Mouse (Mus musculus) ES-CJ7 (cell line): Measurements from ENCODE around the gene Sufu.

ENCODE experiments used
- DNase-seq: peaks from one replicate; pipeline ENCODE4 v3.0.0; 2011; ENCODE audit warnings: low read depth, low spot score

The Sufu gene

DNA sequence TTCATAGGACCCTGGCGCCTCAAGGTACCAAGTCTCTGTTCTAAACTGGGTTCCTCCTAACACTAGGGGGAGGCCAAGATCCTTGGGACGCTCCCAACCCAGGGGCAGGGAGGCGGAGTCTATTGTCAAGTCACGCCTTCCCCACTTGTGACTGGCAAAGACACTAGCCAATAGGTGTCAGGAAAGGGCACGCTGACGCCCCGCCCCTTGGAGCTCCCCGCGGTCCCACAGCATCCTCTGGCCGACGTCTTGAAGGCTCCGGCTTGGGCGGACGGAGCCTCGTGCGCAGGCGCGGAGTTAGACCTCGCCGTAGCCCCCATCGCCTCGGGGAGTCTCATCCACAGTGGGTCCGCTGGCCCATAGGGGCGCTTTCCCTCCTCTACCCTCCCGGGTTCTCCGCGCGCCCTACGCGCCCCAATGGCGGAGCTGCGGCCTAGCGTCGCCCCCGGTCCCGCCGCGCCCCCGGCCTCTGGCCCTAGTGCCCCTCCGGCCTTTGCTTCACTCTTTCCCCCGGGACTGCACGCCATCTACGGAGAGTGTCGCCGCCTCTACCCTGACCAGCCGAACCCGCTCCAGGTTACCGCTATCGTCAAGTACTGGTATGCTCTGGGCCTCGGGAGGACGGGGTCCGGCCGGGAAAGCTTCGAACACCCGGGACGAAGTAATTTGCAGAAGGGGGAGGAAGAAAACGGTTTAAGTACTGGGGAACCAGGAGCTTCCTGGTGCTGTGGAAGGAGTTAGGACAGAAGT is at the start of gene Sufu:
Sufu (plus strand) TSS at position 211 of the 750 bp plus-strand sequence.
- DNase-seq, result peak; percentile 100

DNA sequence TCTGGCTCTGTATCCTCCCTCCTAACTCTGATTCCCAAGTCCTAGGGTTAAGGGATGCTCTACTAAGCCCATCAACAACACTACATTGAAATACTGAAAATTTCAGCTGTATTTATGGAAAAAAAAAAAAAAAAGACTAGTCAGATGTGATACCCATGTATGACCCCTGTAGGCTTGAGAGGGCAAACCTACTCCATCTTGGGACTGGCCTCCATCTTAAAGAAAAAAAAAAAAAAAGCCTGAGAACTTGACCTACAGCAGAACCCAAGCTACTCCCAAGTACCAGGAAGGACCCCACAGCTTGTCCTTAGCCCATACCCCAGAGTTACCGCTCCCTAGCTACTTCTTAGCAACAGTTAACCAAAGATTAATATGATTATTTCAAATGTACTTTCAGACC is 49.5 kb upstream of the Sufu start:
- no peak for DNase-seq

DNA sequence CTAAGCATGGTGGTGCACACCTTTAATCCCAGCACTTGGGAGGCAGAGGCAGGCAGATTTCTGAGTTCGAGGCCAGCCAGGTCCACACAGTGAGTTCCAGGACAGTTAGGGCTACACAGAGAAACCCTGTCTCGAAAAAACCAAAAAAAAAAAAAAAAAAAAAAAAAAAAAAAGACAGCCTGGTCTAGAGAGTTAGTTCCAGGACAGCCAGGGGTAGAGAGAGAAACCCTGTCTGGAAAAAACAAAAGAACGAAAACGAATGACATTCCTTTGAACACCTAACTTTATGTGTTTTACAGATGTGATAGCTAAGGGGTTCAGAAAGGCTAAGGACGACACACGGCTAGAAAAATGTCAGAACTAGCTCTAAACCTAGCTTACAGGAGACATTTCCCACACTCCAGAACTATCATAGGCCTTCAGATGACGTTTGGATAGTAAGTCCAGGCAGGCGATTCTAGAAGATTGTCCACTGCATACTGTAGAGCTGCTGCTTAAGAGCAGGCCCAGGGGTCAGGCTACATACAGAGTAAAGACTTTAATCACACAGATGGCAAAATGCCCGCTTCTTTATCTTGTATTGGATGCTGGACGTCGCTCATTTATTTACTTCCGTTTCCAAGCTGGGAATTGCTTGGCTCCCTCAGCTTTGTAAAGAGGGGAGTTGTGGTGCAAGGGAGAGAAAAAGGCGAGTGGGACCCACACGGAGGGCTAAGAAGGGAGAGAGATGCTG is 48.6 kb upstream of the Sufu start:
- no peak for DNase-seq

DNA sequence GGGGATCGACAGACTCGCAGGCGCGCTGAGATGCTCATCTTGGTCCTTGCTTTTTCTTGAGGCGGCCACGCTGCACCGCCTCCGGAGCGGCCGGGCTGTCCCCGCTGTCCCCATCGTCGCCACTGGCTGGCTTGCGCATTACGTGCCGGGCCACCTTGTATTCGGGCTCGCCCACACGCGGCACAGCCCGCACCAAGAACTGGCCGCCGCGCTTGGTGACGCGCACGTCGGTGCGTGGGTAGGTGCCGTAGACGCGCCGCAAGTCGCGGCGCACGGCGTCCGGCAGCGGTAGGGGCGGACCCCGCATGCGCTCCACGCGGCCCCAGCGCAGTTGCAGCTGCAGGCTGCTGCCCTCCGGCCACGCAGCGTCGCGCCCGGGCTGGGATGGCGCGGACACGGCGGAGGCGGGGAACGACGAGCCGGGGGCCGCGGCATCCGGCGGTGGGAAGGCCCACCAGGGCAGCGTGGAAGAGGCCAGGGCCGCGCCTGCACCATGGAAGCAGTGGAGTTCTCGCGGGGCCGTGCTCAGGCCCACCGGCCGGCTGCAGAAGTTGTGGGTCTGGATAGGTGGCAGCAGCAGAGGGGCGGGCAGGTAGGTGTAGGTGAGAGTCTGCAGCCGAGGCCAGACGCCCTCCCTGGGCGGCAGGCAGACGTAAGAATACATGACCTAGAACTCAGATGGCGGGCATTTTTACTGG is 47.8 kb upstream of the Sufu start:
- DNase-seq, result peak; percentile 66

DNA sequence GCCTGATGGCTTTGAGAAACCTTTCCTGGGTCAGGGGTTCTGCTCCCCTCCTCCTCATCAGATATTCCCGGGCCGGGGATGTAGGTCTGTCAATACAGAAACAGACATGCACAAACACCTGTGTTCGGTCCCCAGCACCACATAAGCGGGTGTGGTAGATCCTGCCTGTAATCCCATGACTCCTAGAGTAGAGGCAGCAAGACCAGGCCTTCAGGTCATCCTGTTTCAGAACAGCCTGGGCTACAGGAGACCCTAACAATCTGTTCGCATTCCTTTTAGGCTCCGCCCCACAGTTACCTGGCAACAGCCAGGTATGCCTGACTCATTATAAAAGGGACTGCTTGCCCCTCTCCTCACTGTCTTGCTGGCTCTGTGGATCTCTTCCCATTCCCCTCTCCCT is 47.1 kb upstream of the Sufu start:
- DNase-seq, result no peak

DNA sequence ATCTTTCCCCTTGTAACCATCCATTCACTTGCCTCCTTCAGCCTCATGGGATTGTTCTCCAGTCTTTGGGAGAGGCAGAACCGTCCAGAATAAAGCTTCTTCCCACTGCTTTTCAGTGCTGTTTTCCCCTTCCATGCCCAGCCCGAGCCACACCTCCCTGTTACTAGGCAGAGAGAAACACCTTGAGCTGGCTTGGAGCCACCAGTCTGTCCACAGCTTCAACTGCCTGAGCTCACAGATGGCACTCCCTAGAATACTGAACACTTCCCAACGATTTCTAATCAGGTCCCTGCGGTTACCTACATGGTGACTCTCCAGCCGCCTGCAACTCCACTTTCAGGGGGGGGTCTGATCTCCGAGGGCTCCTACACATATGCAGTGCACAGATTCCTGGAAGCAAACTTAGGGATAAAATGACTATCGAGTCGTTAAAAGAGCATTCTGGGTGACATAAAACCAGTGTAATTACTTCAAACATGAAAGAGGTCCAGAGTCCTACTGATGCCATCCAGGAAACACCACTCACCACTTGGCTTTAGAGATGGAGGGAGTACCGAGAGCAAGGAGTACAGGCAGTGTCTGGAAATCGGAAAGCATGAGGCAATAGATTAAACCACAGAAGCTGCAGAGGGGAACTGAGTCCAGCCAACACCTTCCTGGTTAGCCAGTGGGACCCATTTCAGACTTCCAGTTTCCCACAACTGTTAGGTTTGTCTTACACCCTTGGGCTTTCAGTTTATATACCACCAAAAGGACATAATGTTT is 46.3 kb upstream of the Sufu start, which contains the start of gene 2310034G01Rik:
2310034G01Rik (minus strand) TSS at position 135 of the 765 bp plus-strand sequence.
- DNase-seq, result no peak

DNA sequence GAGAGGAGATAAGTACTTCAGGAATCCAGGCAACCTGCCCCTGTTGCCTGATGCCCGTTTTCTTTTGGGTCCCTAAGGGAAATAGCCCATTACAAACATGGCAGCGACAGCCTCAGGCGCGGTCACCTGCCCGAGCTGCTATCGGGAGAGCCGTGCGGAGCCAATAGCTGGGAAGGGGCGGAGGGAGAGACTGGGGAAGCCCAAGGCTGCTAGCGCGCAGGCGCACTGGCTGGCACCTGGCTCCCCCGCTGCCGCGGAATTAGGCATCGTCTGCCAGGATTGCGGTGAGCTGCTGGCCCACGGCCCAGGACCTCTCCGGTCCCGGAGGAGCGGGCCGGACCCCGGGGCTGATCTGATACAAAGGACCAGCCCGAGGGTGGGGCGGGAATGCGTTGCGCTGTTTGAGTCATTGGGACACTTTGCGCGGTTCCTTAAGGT is 40.0 kb upstream of the Sufu start:
- DNase-seq, result peak; percentile 95

DNA sequence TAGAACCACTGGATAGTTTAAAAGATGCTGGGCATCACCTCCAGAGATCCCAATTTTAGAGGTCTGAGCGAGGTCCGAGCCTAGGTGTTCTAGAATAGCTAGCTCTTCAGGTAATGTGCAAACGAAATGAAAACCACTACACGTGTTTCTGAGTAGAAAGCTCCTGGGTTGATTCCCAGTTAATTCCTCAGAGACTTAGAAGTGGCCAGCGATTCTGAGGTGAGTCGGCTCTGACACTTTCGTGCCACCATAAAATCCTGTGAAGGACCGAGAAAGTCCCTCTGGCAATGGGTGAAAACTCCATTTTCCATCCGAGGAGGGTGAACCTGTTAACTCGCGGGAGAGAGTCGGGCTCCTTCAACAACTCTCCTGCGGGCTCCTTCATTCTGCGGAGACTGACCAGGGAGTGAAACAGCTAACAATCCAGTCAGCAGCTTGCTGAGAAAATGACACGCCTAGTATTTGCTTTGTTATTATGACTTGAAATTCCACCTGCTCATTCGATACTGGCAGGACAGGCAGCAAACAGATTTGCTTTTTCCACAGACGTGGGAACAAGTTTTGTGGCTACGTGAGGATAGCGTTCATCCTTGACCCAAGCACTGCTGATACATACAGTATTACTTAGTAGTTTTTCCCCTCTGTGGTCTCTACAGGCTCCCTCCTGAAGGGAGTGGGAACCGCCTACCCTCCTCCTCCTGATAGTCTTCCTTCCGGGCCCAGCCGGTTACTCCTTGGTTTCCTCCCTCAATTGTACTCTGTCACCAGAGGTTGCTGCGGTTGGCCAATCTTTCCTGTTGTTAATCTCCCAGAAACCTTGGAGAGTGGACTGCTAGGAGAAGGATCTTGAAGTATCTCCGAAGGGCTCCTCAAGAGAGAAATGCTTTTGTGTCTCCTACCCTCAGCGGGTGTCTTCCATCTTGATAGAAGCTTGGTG is 39.1 kb upstream of the Sufu start:
- DNase-seq, result peak; percentile 46

DNA sequence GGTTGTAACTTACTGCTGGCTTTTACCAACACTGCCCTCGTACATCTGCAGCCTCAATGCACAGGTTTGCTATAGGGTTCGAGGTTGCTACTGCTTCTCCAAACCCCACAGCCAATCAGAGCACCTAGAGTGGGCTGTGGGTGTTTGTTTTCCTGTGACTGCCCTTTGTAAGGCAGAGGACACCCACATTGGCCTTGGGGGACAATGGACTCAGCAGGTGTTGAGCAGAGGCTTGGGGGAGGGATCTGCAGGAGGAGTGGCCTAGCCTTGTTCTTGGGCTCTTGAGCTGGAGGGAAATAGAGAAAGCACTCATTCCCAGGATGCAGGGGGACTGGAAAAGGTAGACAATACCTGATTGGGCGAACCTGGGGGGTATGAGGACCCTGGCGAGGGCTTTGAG is 38.3 kb upstream of the Sufu start:
- DNase-seq, result peak; percentile 82

DNA sequence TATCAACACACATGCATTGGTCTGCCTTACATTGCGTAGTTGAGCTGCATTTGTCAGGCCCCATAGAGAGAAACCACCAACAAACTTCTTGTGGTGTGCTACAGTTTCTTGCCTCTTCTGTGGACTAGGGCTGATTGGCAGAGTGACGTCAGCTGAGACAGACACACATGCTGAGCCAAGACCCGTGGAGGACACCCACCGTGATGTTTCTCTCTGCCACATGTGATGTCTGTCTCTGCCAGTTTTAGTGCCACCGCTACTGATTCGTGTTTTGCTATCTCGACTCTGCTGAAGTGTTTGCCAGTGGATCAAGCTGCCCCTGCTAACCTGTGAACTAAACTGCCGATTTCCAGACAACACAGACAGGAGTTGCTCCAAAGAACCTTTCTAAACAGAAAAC is 34.6 kb upstream of the Sufu start:
- no peak for DNase-seq

DNA sequence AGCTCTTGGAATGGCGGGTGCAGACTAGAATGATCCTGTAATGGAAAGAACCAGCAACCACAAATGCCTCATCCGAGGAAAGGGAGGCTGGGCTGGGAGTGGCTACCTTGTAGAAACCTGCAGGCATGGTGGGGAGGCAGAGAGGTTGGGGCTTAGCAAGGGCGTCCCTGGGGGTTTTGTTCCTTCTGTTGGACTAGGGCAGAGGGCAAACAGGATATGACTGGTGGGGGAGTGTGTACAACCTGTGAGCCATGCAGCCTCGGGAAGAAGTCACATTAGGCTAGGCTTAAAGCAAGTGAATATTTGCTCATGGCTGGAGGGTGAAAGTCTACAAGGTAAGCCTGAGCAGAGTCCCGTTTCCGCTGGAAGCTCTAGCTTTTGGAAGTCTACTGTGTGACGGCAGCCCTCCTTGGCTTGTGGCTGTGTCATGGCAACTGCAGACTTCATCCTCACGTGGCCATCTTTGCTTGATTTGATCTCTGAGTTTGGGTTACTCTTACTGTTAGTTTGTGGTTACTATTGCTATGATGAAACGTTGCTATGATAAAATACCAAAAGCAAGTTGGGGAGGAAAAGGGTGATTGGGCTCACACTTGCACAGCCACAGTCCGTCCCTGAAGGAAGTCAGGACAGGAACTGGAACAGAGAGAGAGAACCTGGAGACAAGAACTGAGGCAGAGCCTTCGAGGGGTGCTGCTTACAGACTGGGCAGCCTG is 33.2 kb upstream of the Sufu start:
- peak; percentile 22 for DNase-seq

DNA sequence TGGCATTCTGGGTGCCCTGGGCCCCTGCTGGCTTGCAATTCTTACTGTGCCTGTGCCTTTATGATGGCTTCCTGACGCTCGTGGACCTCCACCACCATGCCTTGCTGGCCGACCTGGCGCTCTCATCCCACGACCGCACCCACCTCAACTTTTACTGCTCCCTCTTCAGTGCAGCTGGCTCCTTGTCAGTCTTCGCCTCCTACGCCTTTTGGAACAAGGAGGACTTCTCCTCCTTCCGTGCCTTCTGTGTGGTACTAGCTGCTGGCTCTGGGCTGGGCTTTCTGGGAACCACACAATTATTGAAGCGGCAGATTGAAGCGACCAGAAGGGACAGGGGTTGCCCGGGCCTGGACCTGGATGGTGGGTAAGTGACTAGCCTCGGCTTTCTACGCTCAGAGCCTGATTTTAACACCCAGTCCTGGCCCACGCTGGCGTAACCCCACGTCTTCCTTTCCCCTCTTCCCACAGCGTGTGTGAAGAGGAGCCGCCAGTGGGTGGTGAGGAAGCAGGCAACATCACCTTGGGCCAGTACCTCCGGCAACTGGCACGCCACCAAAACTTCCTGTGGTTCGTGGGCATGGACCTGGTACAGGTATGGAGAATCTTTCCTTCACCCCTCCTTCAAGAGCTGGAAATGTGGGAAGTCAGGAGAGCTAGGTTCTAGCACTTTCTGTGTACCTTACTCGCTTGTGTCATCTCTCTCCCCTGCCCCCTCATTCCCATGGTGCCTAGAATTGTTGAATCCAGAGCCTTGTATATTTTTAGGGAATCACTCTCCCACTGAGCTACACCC is 28.7 kb upstream of the Sufu start:
- no peak for DNase-seq

DNA sequence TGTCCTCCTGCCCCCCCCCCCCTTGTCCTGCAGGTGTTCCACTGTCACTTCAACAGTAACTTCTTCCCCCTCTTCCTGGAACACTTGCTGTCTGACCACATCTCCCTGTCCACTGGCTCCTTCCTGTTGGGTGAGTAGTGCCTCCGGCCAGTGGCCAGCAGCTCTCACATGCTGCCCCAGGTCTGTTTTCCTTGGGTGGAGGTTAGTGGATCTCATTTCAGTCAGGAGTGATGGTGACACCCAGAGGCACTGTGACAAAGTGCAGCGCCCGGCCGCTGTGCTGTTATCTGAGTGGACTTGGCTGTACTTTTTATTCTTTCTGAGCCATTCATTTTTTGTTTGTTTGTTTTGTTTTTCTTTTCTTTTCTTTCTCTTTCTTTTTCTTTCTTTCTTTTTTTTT is 27.5 kb upstream of the Sufu start:
- DNase-seq, result peak; percentile 30

DNA sequence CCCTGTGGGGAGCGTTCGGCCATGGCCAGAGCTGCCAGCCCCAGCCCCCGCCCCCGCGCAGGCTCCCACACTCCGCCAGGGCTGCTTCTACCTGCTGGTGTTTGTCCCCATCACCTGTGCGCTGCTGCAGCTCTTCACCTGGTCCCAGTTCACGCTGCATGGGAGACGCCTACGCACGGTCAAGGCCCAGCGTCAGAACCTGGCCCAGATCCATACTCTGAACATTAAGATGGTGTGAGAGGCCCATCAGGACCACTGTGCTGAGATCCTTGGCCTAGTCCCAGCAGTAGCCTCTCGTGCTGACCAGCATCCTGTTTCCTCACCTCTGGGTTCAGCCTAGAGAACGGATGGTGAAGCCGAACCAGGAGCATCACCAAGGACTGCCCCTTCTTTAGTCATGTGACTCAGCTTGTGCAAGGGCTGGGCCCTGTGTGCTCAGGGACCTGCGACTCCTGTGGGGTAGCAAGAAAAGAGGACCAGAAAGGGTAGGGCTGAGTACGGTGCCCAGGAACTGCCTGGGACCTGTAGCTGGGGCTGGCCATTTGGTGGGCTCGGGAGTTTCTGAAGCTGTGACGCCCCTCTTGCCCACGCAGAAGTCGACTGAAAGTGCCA is 22.1 kb upstream of the Sufu start:
- peak; percentile 42 for DNase-seq

DNA sequence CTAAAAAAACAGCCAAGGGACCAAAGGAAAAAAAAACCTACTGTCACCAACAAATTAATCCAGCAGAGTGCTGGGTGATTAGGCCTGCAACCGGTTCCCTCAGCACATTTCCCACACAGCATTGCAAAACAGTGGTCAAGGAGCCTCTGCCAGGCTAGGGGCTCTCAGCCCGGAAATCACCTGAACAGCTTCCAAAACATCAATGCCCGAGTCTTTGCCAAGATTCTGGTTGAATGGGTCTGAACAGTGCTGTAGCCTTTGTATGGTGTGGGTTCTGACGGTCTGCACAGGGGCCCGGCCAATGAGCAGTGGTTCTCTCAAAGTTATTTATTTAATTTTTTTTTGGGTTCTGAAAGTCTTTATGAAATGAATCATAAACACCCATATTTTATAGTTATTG is 21.2 kb upstream of the Sufu start:
- no peak for DNase-seq

DNA sequence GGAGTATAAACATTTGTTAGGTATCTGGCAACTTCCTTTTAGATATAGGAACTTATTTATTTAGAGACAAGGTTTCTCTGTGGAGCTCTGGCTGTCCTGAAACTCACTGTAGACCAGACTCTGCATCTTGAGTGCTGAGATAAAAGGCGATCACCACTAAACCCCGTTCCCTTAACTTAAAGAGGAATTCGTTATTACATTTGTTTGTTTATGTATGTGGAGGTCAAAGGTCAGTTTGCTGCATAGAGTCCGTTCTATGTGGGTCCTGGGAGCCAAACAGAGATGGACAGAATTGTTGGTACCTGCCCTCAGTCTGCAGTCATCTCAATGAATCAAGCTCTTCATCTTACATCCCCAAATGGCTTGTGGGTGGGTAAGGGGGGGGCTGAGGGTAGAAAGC is 20.8 kb upstream of the Sufu start:
- DNase-seq, result no peak

DNA sequence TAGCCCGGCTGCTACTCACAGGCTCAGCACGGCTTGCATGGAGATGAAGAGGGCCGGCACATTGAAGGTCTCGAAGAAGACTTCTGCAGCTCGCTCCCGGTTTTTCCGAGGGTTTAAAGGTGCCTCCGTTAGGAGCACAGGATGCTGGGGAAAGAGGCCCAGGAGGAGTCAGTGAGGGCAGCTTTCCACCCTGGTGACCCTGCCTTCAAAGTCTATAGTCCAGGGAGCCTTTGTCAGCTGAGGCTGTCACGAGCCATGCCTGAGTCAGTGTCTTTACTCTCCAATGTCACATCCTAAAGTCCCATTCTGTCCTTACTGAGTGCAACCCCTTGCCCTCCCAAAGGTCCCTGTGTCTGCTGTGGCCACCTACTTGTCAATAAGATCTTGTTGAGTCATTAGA is 14.4 kb upstream of the Sufu start:
- no peak for DNase-seq

DNA sequence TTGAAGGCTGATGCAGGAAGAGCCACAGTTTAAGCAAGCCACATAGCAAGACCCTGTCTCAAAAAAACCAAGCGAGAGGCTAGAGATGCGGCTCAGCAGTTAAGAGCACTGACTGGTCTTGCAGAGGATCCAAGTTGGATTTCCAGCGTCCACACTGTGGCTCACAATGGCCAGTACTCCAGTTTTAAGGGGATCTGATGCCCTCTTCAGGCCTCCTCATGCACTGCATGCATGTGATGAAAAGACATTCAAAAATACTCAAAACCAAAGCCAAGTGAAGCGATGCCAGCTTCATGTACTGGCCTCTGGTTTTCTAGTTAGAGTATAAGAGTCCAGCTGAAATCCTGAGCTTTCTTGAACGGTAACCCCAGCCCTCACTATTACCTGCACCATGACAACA is 6.8 kb upstream of the Sufu start:
- DNase-seq, result peak; percentile 53

DNA sequence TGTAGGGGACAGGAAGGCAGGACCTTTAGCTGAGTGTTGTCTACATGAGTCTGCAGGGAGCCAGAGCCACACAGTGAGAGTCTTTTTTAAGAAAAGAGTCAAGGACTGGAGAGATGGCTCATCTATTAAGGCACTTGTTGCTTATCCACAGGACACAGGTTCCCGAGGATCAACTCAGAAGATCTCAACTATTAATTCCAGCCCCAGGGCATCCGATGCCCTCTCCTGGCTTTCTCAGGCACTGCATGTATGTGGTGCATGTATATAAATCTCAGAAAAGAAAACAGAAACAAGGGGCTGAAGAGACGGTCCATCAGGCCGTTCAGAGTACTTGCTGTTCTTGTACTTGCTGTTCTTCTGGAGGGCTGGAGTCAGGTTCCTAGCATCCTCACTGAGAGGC is 4.7 kb upstream of the Sufu start:
- DNase-seq, result peak; percentile 73
